Mouse (Mus musculus): Measurements from ENCODE around the gene Gm3512.
"Not testable (repeated sequence)": the region's sequence is repeated elsewhere in the genome, so short reads cannot be mapped to it uniquely, and the experiment has no call there.

Gene Gm3512

GRCm38 (mm10) chr14:7174483-7174971 lies at the start of gene Gm3512:
TSS of gene Gm3512 (minus strand) at chr14:7174533.
- DNase-seq, result peak; percentile 2

- DNase-seq, result peak; percentile 0
Measured at GRCm38 (mm10) chr14:7200070-7200469, 25.7 kb upstream of the Gm3512 start.

DNA sequence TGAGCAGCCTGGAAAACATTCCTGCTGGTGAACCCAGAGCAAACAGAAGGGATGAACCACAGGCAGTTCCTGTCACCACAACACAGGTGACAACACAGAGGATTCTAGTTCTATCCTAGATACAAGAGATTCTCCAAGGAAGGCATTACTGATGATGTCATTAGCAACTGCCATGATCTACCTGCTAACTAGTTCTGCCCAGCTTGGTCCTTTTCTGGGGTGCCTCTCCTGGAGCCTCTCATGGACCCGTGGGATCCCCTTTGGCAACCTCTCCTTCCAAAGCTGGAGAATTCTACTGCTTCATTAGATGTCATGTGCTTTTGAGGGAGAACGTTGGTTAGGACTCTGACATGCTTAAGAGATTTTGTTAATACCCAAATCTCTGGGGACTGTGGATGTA lies 20.1 kb upstream of the Gm3512 start, which contains the start of gene Gm16434:
Gene Gm16434 (minus strand): TSS at position 101 of the 400 bp plus-strand sequence.
- not testable (repeated sequence) for DNase-seq

GRCm38 (mm10) chr14:7125312-7125711 lies 49.0 kb downstream of the Gm3512 start, which contains the start of gene Gm6676:
TSS of gene Gm6676 (minus strand) at chr14:7125412.
- DNase-seq, result not testable (repeated sequence)

- peak; percentile 0 for DNase-seq
Measured at GRCm38 (mm10) chr14:7105124-7105802, 69.1 kb downstream of the Gm3512 start.

All from right cerebral cortex, adult 18-20 months (tissue).